Mouse (Mus musculus) forebrain, embryonic 11.5 days (tissue): ENCODE measurements around the gene Reep3. TPM values are rescaled to one million over a fixed set of nuclear protein-coding genes. Genes with fewer than 3 reads are reported as not detected.

ENCODE experiments used
- ATAC-seq: fragments of 200-750 bp; cut with Nextera tagmentation; replicated peaks from 2 replicates; pipeline ENCODE4 v1.8.0; 2017; ENCODE audit warnings: moderate TSS enrichment; ENCODE audit not compliant: low FRiP score
- DNase-seq: peaks from one replicate; pipeline ENCODE4 v3.0.0-alpha.2; 2017; ENCODE audit warnings: low spot score
- H3K27ac ChIP-seq: fragments of 300-500 bp; sonication (generic); 2 replicates; pipeline ENCODE4 v1.5.1; 2014; ENCODE audit warnings: low read depth, low read length
- H3K27me3 ChIP-seq: fragments of 300-500 bp; sonication (generic); 2 replicates; pipeline ENCODE4 v1.6.1; 2014; ENCODE audit warnings: mild to moderate bottlenecking, low read length, mixed read lengths; ENCODE audit not compliant: control insufficient read depth, insufficient read depth
- H3K36me3 ChIP-seq: fragments of 300-500 bp; sonication (generic); 2 replicates; pipeline ENCODE4 v1.6.1; 2014; ENCODE audit warnings: mild to moderate bottlenecking, low read length, moderate library complexity, mixed read lengths; ENCODE audit not compliant: control insufficient read depth, insufficient read depth
- H3K4me1 ChIP-seq: fragments of 300-500 bp; sonication (generic); replicated peaks from 2 replicates; pipeline ENCODE4 v1.6.1; 2014; ENCODE audit warnings: low read length, mixed read lengths; ENCODE audit not compliant: control insufficient read depth, insufficient read depth
- H3K4me2 ChIP-seq: fragments of 300-500 bp; sonication (generic); 2 replicates; pipeline ENCODE4 v1.6.1; 2014; ENCODE audit warnings: low read depth, mild to moderate bottlenecking, low read length, moderate library complexity, mixed read lengths; ENCODE audit not compliant: severe bottlenecking
- H3K4me3 ChIP-seq: fragments of 300-500 bp; sonication (generic); 2 replicates; pipeline ENCODE4 v1.5.1; 2014; ENCODE audit warnings: low read depth, low read length
- H3K9ac ChIP-seq: fragments of 300-500 bp; sonication (generic); 2 replicates; pipeline ENCODE4 v1.6.1; 2014; ENCODE audit warnings: low read length
- H3K9me3 ChIP-seq: fragments of 300-500 bp; sonication (generic); 2 replicates; pipeline ENCODE4 v1.6.1; 2016; ENCODE audit warnings: low read length, mixed read lengths; ENCODE audit not compliant: control insufficient read depth
- WGBS: fragments of 180-500 bp; shearing (Covaris S2); extraction: QIAGEN DNeasy Blood & Tissue Kit; methylation state at CpG from one replicate; pipeline ENCODE4 v1.1.7; 2014; 5-methylcytosine and 5-hydroxymethylcytosine counted together
- polyA plus RNA-seq: library from polyadenylated mRNA; unstranded; fragments of >200 nt; fragmentation: Nextera tagmentation; extraction: Ambion mirVana; gene quantifications from 2 replicates; pipeline ENCODE4 v1.2.1, GENCODE M21; 2014

The Reep3 gene
- polyA plus RNA-seq, 1 experiment from 2014 or later, result 44.6 TPM

- peaks cover 8% of the 10 kb centered on the region for H3K4me1 ChIP-seq
- no peak for DNase-seq
- no peak overlapping the region for H3K4me2 ChIP-seq
- 94% methylated on average over 6 of the region's 6 CpGs for WGBS
- no peak overlapping the region for H3K27ac ChIP-seq
- H3K27me3 ChIP-seq, result no peaks in the 10 kb centered on the region
- no peak overlapping the region for H3K4me3 ChIP-seq
- no peaks in the 10 kb centered on the region for H3K9me3 ChIP-seq
- H3K9ac ChIP-seq, result no peak overlapping the region
- no peak for ATAC-seq
- H3K36me3 ChIP-seq, result no peaks in the 10 kb centered on the region
Measured at GRCm38 (mm10) chr10:67057696-67058095, 39.0 kb downstream of the Reep3 start.

- no peaks in the 10 kb centered on the region for H3K36me3 ChIP-seq
- no peak overlapping the region for H3K4me3 ChIP-seq
- no peak overlapping the region for H3K9ac ChIP-seq
- no peak for DNase-seq
- no peak overlapping the region for H3K4me2 ChIP-seq
- no peak for ATAC-seq
- no peaks in the 10 kb centered on the region for H3K9me3 ChIP-seq
- H3K27ac ChIP-seq, result no peak overlapping the region
- no peaks in the 10 kb centered on the region for H3K27me3 ChIP-seq
- peaks cover 12% of the 10 kb centered on the region for H3K4me1 ChIP-seq
Measured at GRCm38 (mm10) chr10:67057208-67057607, 39.5 kb downstream of the Reep3 start.

- Histone ChIP-seq H3K4me1 (peaks cover 9% of the 10 kb centered on the region), H3K9me3 (no peaks in the 10 kb centered on the region), H3K9ac (no peak overlapping the region), H3K27me3 (no peaks in the 10 kb centered on the region), H3K4me2 (no peak overlapping the region), H3K27ac (0 out of 2 replicates have a peak overlapping the region, but pooled peaks have one; percentile 12), H3K4me3 (no peak overlapping the region), H3K36me3 (no peaks in the 10 kb centered on the region)
- ATAC-seq, result no peak
- DNase-seq, result no peak
- WGBS, result 78% methylated on average over 17 of the region's 17 CpGs
Measured at GRCm38 (mm10) chr10:67055867-67056856, 40.6 kb downstream of the Reep3 start.

- Histone ChIP-seq H3K4me3 (no peak overlapping the region), H3K4me1 (peaks cover 9% of the 10 kb centered on the region), H3K27me3 (no peaks in the 10 kb centered on the region), H3K9me3 (no peaks in the 10 kb centered on the region), H3K27ac (no peak overlapping the region), H3K4me2 (no peak overlapping the region), H3K9ac (0 out of 2 replicates have a peak overlapping the region, but pooled peaks have one; percentile 33), H3K36me3 (no peaks in the 10 kb centered on the region)
- ATAC-seq, result peak; percentile 86
- WGBS, result 14% methylated on average over 9 of the region's 9 CpGs
- DNase-seq, result no peak
Measured at GRCm38 (mm10) chr10:67053475-67053874, 43.3 kb downstream of the Reep3 start.

GRCm38 (mm10) chr10:67052429-67052828 lies 44.3 kb downstream of the Reep3 start:
- no peak overlapping the region for H3K4me3 ChIP-seq
- H3K27ac ChIP-seq, result no peak overlapping the region
- H3K9me3 ChIP-seq, result no peaks in the 10 kb centered on the region
- no peak overlapping the region for H3K4me2 ChIP-seq
- WGBS, result 86% methylated on average over 9 of the region's 9 CpGs
- no peak overlapping the region for H3K9ac ChIP-seq
- H3K4me1 ChIP-seq, result peaks cover 9% of the 10 kb centered on the region
- no peaks in the 10 kb centered on the region for H3K36me3 ChIP-seq
- no peaks in the 10 kb centered on the region for H3K27me3 ChIP-seq
- DNase-seq (no peak), ATAC-seq (no peak)

GRCm38 (mm10) chr10:67051466-67051865 lies 45.3 kb downstream of the Reep3 start:
- no peak overlapping the region for H3K9ac ChIP-seq
- no peaks in the 10 kb centered on the region for H3K36me3 ChIP-seq
- H3K9me3 ChIP-seq, result no peaks in the 10 kb centered on the region
- no peak for ATAC-seq
- no peak overlapping the region for H3K4me2 ChIP-seq
- H3K4me1 ChIP-seq, result peaks cover 9% of the 10 kb centered on the region
- H3K27me3 ChIP-seq, result no peaks in the 10 kb centered on the region
- no peak for DNase-seq
- H3K4me3 ChIP-seq, result no peak overlapping the region
- no peak overlapping the region for H3K27ac ChIP-seq
- WGBS, result 74% methylated on average over 5 of the region's 5 CpGs

GRCm38 (mm10) chr10:67050766-67051165 lies 46.0 kb downstream of the Reep3 start:
- WGBS, result 77% methylated on average over 6 of the region's 7 CpGs
- ATAC-seq, result no peak
- peaks cover 11% of the 10 kb centered on the region for H3K4me1 ChIP-seq
- no peak for DNase-seq
- H3K4me2 ChIP-seq, result no peak overlapping the region
- no peaks in the 10 kb centered on the region for H3K9me3 ChIP-seq
- H3K36me3 ChIP-seq, result no peaks in the 10 kb centered on the region
- H3K27ac ChIP-seq, result no peak overlapping the region
- H3K9ac ChIP-seq, result no peak overlapping the region
- no peaks in the 10 kb centered on the region for H3K27me3 ChIP-seq
- no peak overlapping the region for H3K4me3 ChIP-seq

GRCm38 (mm10) chr10:67049621-67050020 lies 47.1 kb downstream of the Reep3 start:
- Histone ChIP-seq H3K36me3 (no peaks in the 10 kb centered on the region), H3K4me2 (no peak overlapping the region), H3K27me3 (no peaks in the 10 kb centered on the region), H3K4me3 (no peak overlapping the region), H3K27ac (no peak overlapping the region), H3K9me3 (no peaks in the 10 kb centered on the region), H3K4me1 (peaks cover 15% of the 10 kb centered on the region), H3K9ac (no peak overlapping the region)
- DNase-seq (no peak), ATAC-seq (no peak)
- 91% methylated on average over 7 of the region's 7 CpGs for WGBS
